Mouse (Mus musculus) thymus, adult 2 months (tissue): Measurements from ENCODE around the gene Gata3.

Experiments
- CTCF ChIP-seq: fragments of 200-500 bp; IDR thresholded peaks from 2 replicates; pipeline ENCODE4 v1.5.1; 2012; ENCODE audit warnings: mild to moderate bottlenecking, control low read depth, low read length, moderate library complexity, borderline replicate concordance; ENCODE audit not compliant: control insufficient read depth, poor library complexity, insufficient read depth; ENCODE audit errors: extremely low read depth
- POLR2A ChIP-seq: fragments of 200-500 bp; IDR thresholded peaks from 2 replicates; pipeline ENCODE4 v1.6.1; 2012; ENCODE audit warnings: mild to moderate bottlenecking, low read length, control low read depth, moderate library complexity; ENCODE audit not compliant: control insufficient read depth, poor library complexity, insufficient read depth; ENCODE audit errors: extremely low read depth

DNA sequence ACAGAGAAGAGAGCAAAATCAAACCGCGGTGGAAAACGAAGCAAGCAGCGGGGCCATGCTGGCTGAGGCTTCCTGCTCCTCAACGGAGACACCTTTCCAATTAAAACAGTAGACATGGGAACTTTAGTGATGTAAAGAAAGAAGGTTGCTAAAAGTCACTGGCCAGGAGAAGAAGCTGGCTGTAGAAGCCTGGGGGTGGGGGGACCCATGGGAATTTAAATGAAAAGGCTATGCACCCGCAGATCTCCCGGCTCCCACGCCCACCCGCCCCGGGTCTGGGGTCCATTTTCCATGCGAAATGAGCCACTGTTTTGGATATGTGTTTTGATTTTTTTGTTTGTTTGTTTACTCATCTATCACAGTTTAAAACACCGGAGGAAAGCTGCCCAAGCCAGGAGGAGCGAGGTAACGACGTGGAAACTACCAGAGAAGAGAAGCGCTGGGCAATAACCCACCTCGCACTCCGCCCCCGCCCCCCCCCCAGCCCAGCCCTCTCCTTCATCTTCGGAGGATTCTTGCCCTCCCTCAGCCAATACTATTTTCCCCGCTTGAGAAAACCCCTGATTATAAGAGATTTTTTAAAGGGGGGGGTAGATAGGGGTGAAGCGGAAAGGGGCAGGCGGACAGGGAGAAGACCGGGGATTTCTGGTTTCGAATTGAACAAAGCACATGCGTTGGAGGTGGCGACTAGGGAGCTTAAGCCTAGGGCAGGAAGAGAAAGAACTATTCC, 5.9 kb downstream of the Gata3 start:
- no peak for TF ChIP-seq POLR2A
- TF ChIP-seq CTCF, result no peak
